Mouse (Mus musculus) midbrain, postnatal 0 days (tissue): ENCODE results near the gene Apbb2. TPM values are rescaled to one million over a fixed set of nuclear protein-coding genes. Genes with fewer than 3 reads are reported as not detected.

Experiments used
- ATAC-seq: fragments of 200-750 bp; cut with Nextera tagmentation; 2 replicates; pipeline ENCODE4 v1.8.0; 2017; ENCODE audit warnings: moderate number of reproducible peaks, mild to moderate bottlenecking, moderate TSS enrichment, moderate library complexity; ENCODE audit not compliant: low FRiP score
- DNase-seq: peaks from one replicate; pipeline ENCODE4 v3.0.0-alpha.2; 2015; ENCODE audit warnings: low spot score
- H3K27ac ChIP-seq: fragments of 300-500 bp; sonication (generic); 2 replicates; pipeline ENCODE4 v1.5.1; 2014; ENCODE audit warnings: low read depth, mild to moderate bottlenecking, low read length, mixed read lengths
- H3K27me3 ChIP-seq: fragments of 300-500 bp; sonication (generic); 2 replicates; pipeline ENCODE4 v1.6.1; 2014; ENCODE audit warnings: low read length, control low read depth, mixed read lengths; ENCODE audit not compliant: insufficient read depth
- H3K36me3 ChIP-seq: fragments of 300-500 bp; sonication (generic); 2 replicates; pipeline ENCODE4 v1.6.1; 2014; ENCODE audit warnings: low read length, control low read depth, mixed read lengths; ENCODE audit not compliant: insufficient read depth
- H3K4me1 ChIP-seq: fragments of 300-500 bp; sonication (generic); 2 replicates; pipeline ENCODE4 v1.6.1; 2014; ENCODE audit warnings: mild to moderate bottlenecking, control low read depth, antibody characterized with exemption, low read length, mixed read lengths; ENCODE audit not compliant: insufficient read depth
- H3K4me2 ChIP-seq: fragments of 300-500 bp; sonication (generic); 2 replicates; pipeline ENCODE4 v1.6.1; 2014; ENCODE audit warnings: low read depth, mild to moderate bottlenecking, low read length, mixed read lengths; ENCODE audit not compliant: poor library complexity, severe bottlenecking
- H3K4me3 ChIP-seq: fragments of 300-500 bp; sonication (generic); 2 replicates; pipeline ENCODE4 v1.5.1; 2014; ENCODE audit warnings: low read depth, mild to moderate bottlenecking, low read length, moderate library complexity
- H3K9ac ChIP-seq: fragments of 300-500 bp; sonication (generic); replicated peaks from 2 replicates; pipeline ENCODE4 v1.6.1; 2014; ENCODE audit warnings: mild to moderate bottlenecking, low read length, moderate library complexity, mixed read lengths; ENCODE audit not compliant: poor library complexity, severe bottlenecking
- H3K9me3 ChIP-seq: fragments of 300-500 bp; sonication (generic); 2 replicates; pipeline ENCODE4 v1.6.1; 2016; ENCODE audit warnings: low read length, control low read depth
- CTCF ChIP-seq: IDR thresholded peaks from 2 replicates; pipeline ENCODE4 v1.5.1; 2016; ENCODE audit warnings: antibody characterized with exemption, mild to moderate bottlenecking
- WGBS: fragments of 180-500 bp; shearing (Covaris S2); extraction: QIAGEN DNeasy Blood & Tissue Kit; methylation state at CpG from one replicate; pipeline ENCODE4 v1.1.7; 2014; 5-methylcytosine and 5-hydroxymethylcytosine counted together
- polyA plus RNA-seq: library from polyadenylated mRNA; unstranded; fragments of >200 nt; fragmentation: Nextera tagmentation; extraction: Ambion mirVana; gene quantifications from 2 replicates; pipeline ENCODE4 v1.2.1, GENCODE M21; 2015
- total RNA-seq: library from RNA; depleted of rRNA; stranded (reverse); fragments of >200 nt; gene quantifications from 2 replicates; pipeline ENCODE4 v1.2.3, GENCODE M21; 2014

Apbb2 gene
- total and polyA plus RNA-seq, 2 experiments from 2014 or later = 60.6 to 76.0 TPM

DNA sequence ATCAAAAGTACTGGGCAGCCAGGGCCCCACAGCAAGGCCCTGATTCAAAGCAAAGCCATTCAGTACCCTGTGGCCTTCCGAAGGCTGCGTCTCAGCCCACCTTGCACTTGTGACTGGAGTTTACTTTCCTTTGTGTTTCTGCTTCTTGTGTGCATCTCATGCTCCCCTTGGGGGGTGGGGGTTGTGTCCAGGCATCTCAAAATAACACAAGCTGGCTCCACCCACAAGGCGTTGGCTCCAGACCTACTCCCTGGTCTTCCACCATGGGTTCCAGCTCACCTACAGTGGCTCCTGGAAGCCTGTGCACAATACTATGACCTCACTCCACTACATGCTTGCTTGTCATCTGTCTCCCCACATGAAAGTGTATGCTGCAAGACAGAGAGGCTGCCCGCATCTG lies 88.2 kb downstream of the Apbb2 start:
- DNase-seq (no peak), ATAC-seq (no peak)
- no peak overlapping the region for H3K27ac ChIP-seq
- 0 out of 2 replicates have a peak, but pooled peaks cover 4% of the 10 kb centered on the region for H3K4me1 ChIP-seq
- H3K4me3 ChIP-seq = no peak overlapping the region
- H3K9ac ChIP-seq = no peak overlapping the region
- H3K27me3 ChIP-seq = no peaks in the 10 kb centered on the region
- H3K36me3 ChIP-seq = no peaks in the 10 kb centered on the region
- TF ChIP-seq CTCF = no peak
- WGBS = 94% methylated on average over 4 of the region's 4 CpGs
- no peak overlapping the region for H3K4me2 ChIP-seq
- H3K9me3 ChIP-seq = no peaks in the 10 kb centered on the region

DNA sequence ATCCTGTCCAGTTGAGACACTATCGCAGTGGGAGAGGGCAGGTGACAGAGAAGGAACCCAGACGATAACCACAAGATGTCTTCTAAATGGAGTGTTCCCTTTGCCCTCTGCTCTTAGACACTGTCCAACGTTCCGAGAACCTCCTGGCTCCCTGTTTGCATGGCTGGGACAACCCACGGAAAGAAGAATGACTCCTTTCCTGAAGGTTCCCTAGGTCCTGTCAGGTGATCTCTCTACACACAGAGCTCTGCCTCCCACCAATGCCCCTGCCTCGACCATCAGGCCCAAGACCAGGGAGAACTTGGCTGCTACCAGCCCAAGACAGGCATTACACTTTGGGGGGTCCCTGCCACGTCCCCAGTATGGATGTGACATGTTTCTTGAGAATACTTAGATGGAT lies 89.0 kb downstream of the Apbb2 start:
- Histone ChIP-seq H3K4me3 (no peak overlapping the region), H3K4me1 (0 out of 2 replicates have a peak, but pooled peaks cover 4% of the 10 kb centered on the region), H3K9ac (no peak overlapping the region), H3K27me3 (no peaks in the 10 kb centered on the region), H3K36me3 (no peaks in the 10 kb centered on the region), H3K9me3 (no peaks in the 10 kb centered on the region), H3K27ac (no peak overlapping the region), H3K4me2 (no peak overlapping the region)
- TF ChIP-seq CTCF = no peak
- 90% methylated on average over 7 of the region's 7 CpGs for WGBS
- no peak for ATAC-seq
- DNase-seq = no peak

DNA sequence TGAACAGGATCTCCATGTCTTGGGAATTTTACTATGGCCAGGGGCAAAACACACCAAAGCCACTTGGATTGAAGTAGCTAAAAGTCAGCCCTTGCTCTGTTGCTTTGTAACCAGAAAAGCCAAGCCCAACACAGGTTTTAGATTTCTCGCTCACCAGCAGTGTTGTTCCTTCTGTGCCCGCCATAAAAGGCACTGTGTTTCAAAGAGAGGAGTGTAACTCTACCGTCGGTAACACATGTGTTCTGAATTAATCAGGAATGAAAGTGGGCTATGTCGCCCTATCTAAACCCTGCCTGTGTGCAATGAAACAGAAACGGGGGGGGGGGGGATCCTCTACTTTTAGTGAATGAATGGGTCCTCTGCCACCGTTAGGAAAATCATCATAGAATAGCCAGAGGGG lies 90.0 kb downstream of the Apbb2 start:
- Histone ChIP-seq H3K9ac (no peak overlapping the region), H3K4me1 (0 out of 2 replicates have a peak, but pooled peaks cover 4% of the 10 kb centered on the region), H3K27me3 (no peaks in the 10 kb centered on the region), H3K9me3 (no peaks in the 10 kb centered on the region), H3K27ac (no peak overlapping the region), H3K4me3 (no peak overlapping the region), H3K4me2 (no peak overlapping the region), H3K36me3 (no peaks in the 10 kb centered on the region)
- ATAC-seq = no peak
- 50% methylated on average over 7 of the region's 7 CpGs for WGBS
- no peak for TF ChIP-seq CTCF
- DNase-seq = no peak

DNA sequence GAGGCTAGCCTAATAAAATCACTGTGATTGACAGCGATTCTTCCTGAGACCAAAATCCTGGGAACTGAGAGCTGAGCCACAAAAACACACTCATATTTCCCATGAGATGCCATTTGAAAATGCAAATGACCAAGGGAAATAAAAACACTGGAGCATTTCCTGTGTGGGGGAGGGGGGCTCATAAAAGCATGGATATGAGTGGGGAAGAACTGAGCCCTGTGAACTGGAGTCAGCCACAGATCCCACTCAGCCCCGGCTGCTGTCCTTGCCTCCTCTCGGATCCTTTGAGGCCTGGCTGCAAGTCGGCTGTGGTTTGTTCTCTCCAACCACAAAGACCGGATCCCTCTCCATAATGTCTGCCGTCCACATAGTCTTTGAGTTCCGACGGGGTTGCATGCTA lies 91.5 kb downstream of the Apbb2 start:
- Histone ChIP-seq H3K4me2 (no peak overlapping the region), H3K4me1 (peaks cover 3% of the 10 kb centered on the region; the same call in 1 of the 2 replicates), H3K4me3 (no peak overlapping the region), H3K9me3 (no peaks in the 10 kb centered on the region), H3K9ac (no peak overlapping the region), H3K27me3 (no peaks in the 10 kb centered on the region), H3K36me3 (no peaks in the 10 kb centered on the region), H3K27ac (no peak overlapping the region)
- 75% methylated on average over 8 of the region's 8 CpGs for WGBS
- TF ChIP-seq CTCF = no peak
- no peak for DNase-seq
- ATAC-seq = peak; percentile 38; the same call in 1 of the 2 replicates

DNA sequence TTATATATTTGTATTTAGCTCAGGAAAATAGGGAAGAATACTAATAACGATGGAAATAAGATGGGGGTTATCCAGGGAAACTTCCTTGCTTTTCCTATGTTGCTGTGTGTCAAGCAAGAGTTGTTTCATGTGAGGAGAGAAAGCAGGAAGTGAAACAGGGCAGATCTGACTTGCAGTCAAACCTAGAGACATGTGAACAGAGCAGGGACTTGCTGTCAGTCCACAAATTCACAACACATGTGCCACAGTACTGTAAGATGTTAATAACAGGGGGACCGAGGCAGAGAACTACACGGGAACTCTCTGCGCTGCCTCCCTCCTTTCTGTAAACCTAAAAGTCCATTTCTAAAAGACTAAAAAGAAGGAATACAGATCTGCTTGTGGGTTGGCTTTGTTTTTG lies 93.6 kb downstream of the Apbb2 start:
- no peak for DNase-seq
- Histone ChIP-seq H3K9ac (no peak overlapping the region), H3K9me3 (no peaks in the 10 kb centered on the region), H3K4me2 (no peak overlapping the region), H3K36me3 (no peaks in the 10 kb centered on the region), H3K4me1 (peaks cover 3% of the 10 kb centered on the region; the same call in 1 of the 2 replicates), H3K27me3 (no peaks in the 10 kb centered on the region), H3K27ac (no peak overlapping the region), H3K4me3 (no peak overlapping the region)
- no peak for ATAC-seq
- 75% methylated on average over 4 of the region's 4 CpGs for WGBS
- TF ChIP-seq CTCF = no peak

DNA sequence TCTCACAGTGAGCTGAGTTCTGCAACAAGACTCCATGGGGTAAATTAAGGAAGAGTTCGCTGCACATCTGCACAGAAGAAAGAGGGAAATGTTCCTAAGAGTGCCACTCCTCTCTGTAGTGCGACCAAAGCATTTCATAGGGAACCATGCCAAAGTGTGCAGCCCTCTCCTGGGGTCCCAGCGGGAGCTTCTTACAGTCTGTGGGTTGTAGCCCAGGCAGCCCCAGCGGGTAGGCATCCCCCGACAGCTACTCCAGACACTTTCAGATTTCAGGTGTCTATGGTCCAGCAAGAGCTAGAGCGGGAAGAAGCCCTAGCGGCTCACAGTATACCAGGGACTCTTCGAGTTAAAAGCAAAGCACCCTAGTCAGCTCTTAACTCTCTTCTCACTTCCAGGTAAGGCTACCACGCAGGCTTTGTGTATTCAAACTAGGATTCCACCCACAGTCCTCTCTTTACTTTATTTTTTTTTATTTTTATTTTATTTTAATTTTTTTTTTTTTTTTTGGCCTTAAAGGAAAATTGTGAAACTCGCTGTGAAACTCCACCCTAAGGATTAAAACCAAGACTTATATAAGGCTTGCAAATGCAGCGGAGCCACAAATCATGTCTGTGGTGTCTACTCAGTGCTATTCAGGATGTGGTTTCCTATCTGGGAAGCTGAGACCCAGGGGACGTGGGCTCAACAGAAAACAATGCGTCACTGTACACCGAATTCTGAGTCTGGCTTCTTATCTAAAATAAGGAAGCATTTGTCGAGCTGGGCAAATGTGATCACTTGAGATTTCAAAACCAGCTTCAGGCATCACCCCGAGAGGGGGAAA lies 94.7 kb downstream of the Apbb2 start:
- H3K9me3 ChIP-seq = no peaks in the 10 kb centered on the region
- no peaks in the 10 kb centered on the region for H3K27me3 ChIP-seq
- H3K4me1 ChIP-seq = peaks cover 3% of the 10 kb centered on the region; the same call in 1 of the 2 replicates
- no peak for TF ChIP-seq CTCF
- no peaks in the 10 kb centered on the region for H3K36me3 ChIP-seq
- H3K4me2 ChIP-seq = no peak overlapping the region
- 54% methylated on average over 16 of the region's 16 CpGs for WGBS
- ATAC-seq (no peak), DNase-seq (peak; percentile 33)
- no peak overlapping the region for H3K27ac ChIP-seq
- H3K4me3 ChIP-seq = no peak overlapping the region
- H3K9ac ChIP-seq = no peak overlapping the region
